15 mouse cellular contexts compared by ENCODE assay signal in the genomic region with DNA sequence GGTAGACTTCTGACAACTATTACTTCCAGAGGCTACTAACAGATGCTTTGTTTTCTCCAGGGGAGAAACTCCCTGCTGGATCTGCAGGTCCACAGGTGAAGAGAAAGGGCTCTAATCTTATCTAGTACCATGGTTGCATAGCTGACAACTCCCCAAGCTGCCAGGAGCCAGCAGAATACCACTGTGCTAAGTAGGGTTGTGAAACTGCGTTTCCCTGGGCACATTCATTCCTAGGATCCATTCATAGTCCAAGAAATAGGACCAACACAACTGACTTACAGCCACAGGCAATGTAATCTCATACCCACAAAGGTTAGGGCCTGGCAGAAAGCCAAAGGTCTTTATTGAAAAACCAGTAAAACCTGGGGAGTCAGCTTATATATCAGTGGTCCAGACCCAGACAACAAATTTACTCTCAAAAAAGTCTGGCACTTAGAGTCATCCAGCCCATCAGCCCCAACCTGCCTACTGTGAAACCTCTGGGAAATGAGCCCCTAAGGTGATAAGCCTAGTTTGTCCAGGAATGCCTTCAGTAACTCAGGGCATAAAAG. TPM values are rescaled to one million over a fixed set of nuclear protein-coding genes. Genes with fewer than 3 reads are reported as not detected.
DNase-seq lines count a peak whose midpoint lies in the region; ATAC-seq and TF ChIP-seq lines count a peak whose summit lies in the region.
"Had no signal": no experiment of that assay in that cellular context is flagged by ENCODE, and none has a peak within 500 bp of the region (broad histone marks: within the 10 kb centered on the region; RNA-seq: fewer than 3 reads in every experiment).

No protein-coding gene starts in this region.

- peaks cover 13% of the 10 kb centered on the region for H3K4me1 ChIP-seq in limb, embryonic 12.5 days (replicated peaks)
- H3K4me1 ChIP-seq in limb, embryonic 10.5 days: no peaks in the 10 kb centered on the region
- H3K4me1 ChIP-seq in limb, embryonic 14.5 days (ENCODE audit: control insufficient read depth, insufficient read depth, low read length): peaks cover 11% of the 10 kb centered on the region; the same call in 1 of the 2 replicates
- H3K4me1 ChIP-seq: liver, embryonic 15.5 days; midbrain, embryonic 10.5 days had no signal

- no peaks in the 10 kb centered on the region for H3K27me3 ChIP-seq in limb, embryonic 12.5 days
- H3K27me3 ChIP-seq in limb, embryonic 10.5 days (ENCODE audit: low read depth, poor library complexity, severe bottlenecking): no peaks in the 10 kb centered on the region
- H3K27me3 ChIP-seq in limb, embryonic 14.5 days (ENCODE audit: control insufficient read depth, insufficient read depth, low read length): no peaks in the 10 kb centered on the region
- H3K27me3 ChIP-seq: liver, embryonic 15.5 days had no signal

- H3K36me3 ChIP-seq in limb, embryonic 12.5 days: no peaks in the 10 kb centered on the region
- H3K36me3 ChIP-seq in limb, embryonic 10.5 days: no peaks in the 10 kb centered on the region
- H3K36me3 ChIP-seq in limb, embryonic 14.5 days (ENCODE audit: control insufficient read depth, insufficient read depth, low read length): no peaks in the 10 kb centered on the region
- H3K36me3 ChIP-seq: liver, embryonic 15.5 days; midbrain, embryonic 10.5 days had no signal

- peak overlapping the region; percentile 64; the same call in 1 of the 2 replicates for H3K27ac ChIP-seq in limb, embryonic 12.5 days
- H3K27ac ChIP-seq in limb, embryonic 10.5 days: no peak overlapping the region
- H3K27ac ChIP-seq in limb, embryonic 14.5 days (replicated peaks; ENCODE audit: low read depth, low read length): no peak overlapping the region
- H3K27ac ChIP-seq: gastrocnemius, adult 2 months; heart, adult 2 months; liver, embryonic 15.5 days; midbrain, embryonic 10.5 days had no signal

- WGBS in limb, embryonic 12.5 days: 32% methylated on average over 1 of the region's 1 CpGs
- 88% methylated on average over 1 of the region's 1 CpGs for WGBS in limb, embryonic 10.5 days
- 15% methylated on average over 1 of the region's 1 CpGs for WGBS in limb, embryonic 14.5 days

- no peak overlapping the region for H3K4me3 ChIP-seq in limb, embryonic 12.5 days (replicated peaks)
- H3K4me3 ChIP-seq in limb, embryonic 10.5 days: no peak overlapping the region
- H3K4me3 ChIP-seq in limb, embryonic 14.5 days (replicated peaks; ENCODE audit: low read length): no peak overlapping the region
- H3K4me3 ChIP-seq: gastrocnemius, adult 2 months; heart, adult 2 months; liver, embryonic 15.5 days; midbrain, embryonic 10.5 days had no signal

- no peak for DNase-seq in limb, embryonic 10.5 days (ENCODE audit: low spot score)
- peak; percentile 15 for DNase-seq in urinary bladder, postnatal 25 days (ENCODE audit: low spot score)
- DNase-seq in urinary bladder, postnatal 10 days (ENCODE audit: low spot score): no peak
- DNase-seq in limb, embryonic 14.5 days (ENCODE audit: low spot score): peak; percentile 45
- no peak for DNase-seq in adrenal gland, postnatal 4 days (ENCODE audit: low spot score in 2 of 2)
- no peak for DNase-seq in cerebellum, postnatal 25 days
- no peak for DNase-seq in adrenal gland, adult (ENCODE audit: inconsistent age in 2 of 2, low spot score in 1 of 2)
- DNase-seq: cerebellum, adult 11-12 months; right cerebral cortex, adult 18-20 months had no signal

- no peak overlapping the region for H3K4me2 ChIP-seq in limb, embryonic 12.5 days
- H3K4me2 ChIP-seq in limb, embryonic 14.5 days (replicated peaks; ENCODE audit: low read depth, low read length, severe bottlenecking): no peak overlapping the region
- H3K4me2 ChIP-seq: liver, embryonic 15.5 days had no signal

- 0 out of 2 replicates have a peak, but pooled peaks cover 10% of the 10 kb centered on the region for H3K9me3 ChIP-seq in limb, embryonic 12.5 days
- no peaks in the 10 kb centered on the region for H3K9me3 ChIP-seq in limb, embryonic 10.5 days (replicated peaks)
- no peaks in the 10 kb centered on the region for H3K9me3 ChIP-seq in limb, embryonic 14.5 days (ENCODE audit: control insufficient read depth, low read length)
- H3K9me3 ChIP-seq: liver, embryonic 15.5 days; midbrain, embryonic 10.5 days had no signal

- peak; percentile 47; the same call in 1 of the 2 replicates for ATAC-seq in limb, embryonic 12.5 days (ENCODE audit: insufficient number of reproducible peaks, insufficient read depth, low FRiP score, low TSS enrichment, low read depth)
- no peak for ATAC-seq in limb, embryonic 14.5 days (ENCODE audit: low FRiP score, low read depth)
- ATAC-seq: forebrain, embryonic 14.5 days had no signal

- TF ChIP-seq POLR2A in limb, embryonic 14.5 days (IDR thresholded peaks at IDR 0.05; ENCODE audit: borderline replicate concordance, extremely low read depth, insufficient read depth, insufficient read length): no peak

- H3K9ac ChIP-seq in limb, embryonic 12.5 days (replicated peaks): no peak overlapping the region
- no peak overlapping the region for H3K9ac ChIP-seq in limb, embryonic 14.5 days (ENCODE audit: low read depth, low read length, severe bottlenecking)
- H3K9ac ChIP-seq: liver, embryonic 15.5 days had no signal

RNA-seq across cellular contexts. Expression of gene Zmym5, which starts 21.1 kb away (rescaled TPM):
- polyA plus RNA-seq in limb, embryonic 12.5 days (2016; fragmentation: Nextera tagmentation; extraction: Ambion mirVana): 33.8 and 34.5 TPM in 2 replicates
- 22.0 and 27.9 TPM in 2 replicates for polyA plus RNA-seq in limb, embryonic 10.5 days (2016; fragmentation: Nextera tagmentation; extraction: Ambion mirVana)
- polyA plus RNA-seq in limb, embryonic 14.5 days (2012; rRNA removed): 24.5 and 32.9 TPM in 2 replicates
- polyA plus RNA-seq in limb, embryonic 14.5 days (2014; fragmentation: Nextera tagmentation; extraction: Ambion mirVana): 22.0 and 24.4 TPM in 2 replicates
- 10 to 100 TPM; 46.6 to 47.5 TPM for total RNA-seq in adrenal gland, postnatal 4 days (2021)

RNA-seq across cellular contexts. Expression of gene Zmym2, which starts 53.8 kb away (rescaled TPM):
- 70.3 and 75.9 TPM in 2 replicates for polyA plus RNA-seq in limb, embryonic 12.5 days (2016; fragmentation: Nextera tagmentation; extraction: Ambion mirVana)
- 49.9 and 66.7 TPM in 2 replicates for polyA plus RNA-seq in limb, embryonic 10.5 days (2016; fragmentation: Nextera tagmentation; extraction: Ambion mirVana)
- polyA plus RNA-seq in limb, embryonic 14.5 days (2012; rRNA removed): 29.8 and 50.8 TPM in 2 replicates
- 39.1 and 40.8 TPM in 2 replicates for polyA plus RNA-seq in limb, embryonic 14.5 days (2014; fragmentation: Nextera tagmentation; extraction: Ambion mirVana)
- total RNA-seq in adrenal gland, postnatal 4 days (2021): 10 to 100 TPM; 66.3 to 71.8 TPM

RNA-seq across cellular contexts. Expression of gene Pspc1, which starts 54.5 kb away (rescaled TPM):
- 49.9 and 54.2 TPM in 2 replicates for polyA plus RNA-seq in limb, embryonic 12.5 days (2016; fragmentation: Nextera tagmentation; extraction: Ambion mirVana)
- 37.0 and 42.6 TPM in 2 replicates for polyA plus RNA-seq in limb, embryonic 10.5 days (2016; fragmentation: Nextera tagmentation; extraction: Ambion mirVana)
- polyA plus RNA-seq in limb, embryonic 14.5 days (2012; rRNA removed): 27.1 and 41.5 TPM in 2 replicates
- polyA plus RNA-seq in limb, embryonic 14.5 days (2014; fragmentation: Nextera tagmentation; extraction: Ambion mirVana): 23.8 and 26.4 TPM in 2 replicates
- 10 to 100 TPM; 37.0 to 45.0 TPM for total RNA-seq in adrenal gland, postnatal 4 days (2021)

Comparison
In these comparisons a context has a peak if more than half of its experiments do, and no peak if none do; other contexts are left out.
1. DNase-seq: peak in urinary bladder, postnatal 25 days (single experiment) and limb, embryonic 14.5 days (single experiment); none in limb, embryonic 10.5 days (single experiment), urinary bladder, postnatal 10 days (single experiment), adrenal gland, postnatal 4 days (0 of 2), cerebellum, postnatal 25 days (0 of 2) and adrenal gland, adult (0 of 2).